ENCODE assay signal across 11 mouse cellular contexts in the genomic region with DNA sequence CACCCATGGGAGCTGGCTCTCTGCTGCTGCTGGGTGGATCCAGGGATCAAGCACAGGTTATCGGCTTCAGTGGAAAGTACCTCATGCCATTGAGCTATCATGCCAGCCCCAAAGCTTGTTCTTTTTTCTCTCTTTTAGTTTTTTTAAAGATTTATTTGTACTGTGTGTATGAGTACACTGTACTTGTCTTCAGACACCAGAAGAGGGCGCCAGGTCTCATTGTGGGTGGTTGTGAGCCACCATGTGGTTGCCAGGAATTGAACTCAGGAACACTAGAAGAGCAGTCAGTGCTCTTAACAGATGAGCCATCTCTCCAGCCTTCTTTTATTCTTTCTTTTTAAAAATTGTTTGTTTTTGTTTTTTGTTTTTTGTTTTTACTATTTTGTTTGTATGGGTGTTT.
DNase-seq lines count a peak whose midpoint lies in the region; ATAC-seq and TF ChIP-seq lines count a peak whose summit lies in the region.
"Had no signal": no experiment of that assay in that cellular context is flagged by ENCODE, and none has a peak within 500 bp of the region (broad histone marks: within the 10 kb centered on the region; RNA-seq: fewer than 3 reads in every experiment).

No protein-coding gene starts in this region.

- H3K27ac ChIP-seq in layer of hippocampus, adult 2 months = no peak overlapping the region
- H3K27ac ChIP-seq: embryonic facial prominence, embryonic 13.5 days; heart, embryonic 15.5 days; limb, embryonic 13.5 days had no signal

- TF ChIP-seq CTCF in layer of hippocampus, adult 2 months (conservative IDR thresholded peaks at IDR 0.05) = peak; percentile 67
- TF ChIP-seq CTCF in Patski (IDR thresholded peaks at IDR 0.05) = peak; percentile 46

- ATAC-seq in Patski = no peak

- POLR2A ChIA-PET in Patski (lab: Charles Lee) = interaction anchor here (0.8 kb wide), 1 partner anchor 22 kb away, joined by 3 read pairs; no protein-coding TSS in a partner anchor

- CTCF ChIA-PET in Patski (lab: Charles Lee) = interaction anchor here (0.7 to 3.9 kb wide), 5 partner anchors 10 to 99 kb away, joined by 3 to 20 read pairs (median 4); no protein-coding TSS in a partner anchor

- no peaks in the 10 kb centered on the region for H3K27me3 ChIP-seq in Patski
- H3K27me3 ChIP-seq: embryonic facial prominence, embryonic 13.5 days; heart, embryonic 15.5 days; limb, embryonic 13.5 days had no signal

- H3K4me3 ChIP-seq in layer of hippocampus, adult 2 months = no peak overlapping the region
- H3K4me3 ChIP-seq: embryonic facial prominence, embryonic 13.5 days; heart, embryonic 15.5 days; limb, embryonic 13.5 days had no signal

- peak; percentile 12 for DNase-seq in adrenal gland, postnatal 14 days
- no peak for DNase-seq in adrenal gland, adult 2 months
- no peak for DNase-seq in layer of hippocampus, adult 2 months (ENCODE audit: low spot score in 2 of 2)
- no peak for DNase-seq in layer of hippocampus, adult 8-10 months (ENCODE audit: low spot score in 2 of 2)
- no peak for DNase-seq in Patski (ENCODE audit: low read depth, low spot score)
- DNase-seq in lung, postnatal 36 days = peak; percentile 30
- DNase-seq in urinary bladder, postnatal 14 days (ENCODE audit: low spot score) = no peak
- DNase-seq in frontal cortex, postnatal 36 days (ENCODE audit: low spot score in 2 of 2) = no peak

- in situ Hi-C loops in Patski (cut with MboI; ENCODE audit: low pct_unique_long_range_greater_than_20kb) = no loop called here

Comparison
In these comparisons a context has a peak if more than half of its experiments do, and no peak if none do; other contexts are left out.
1. DNase-seq: peak in adrenal gland, postnatal 14 days (single experiment) and lung, postnatal 36 days (single experiment); none in adrenal gland, adult 2 months (single experiment), layer of hippocampus, adult 2 months (0 of 2), layer of hippocampus, adult 8-10 months (0 of 2), Patski (single experiment), urinary bladder, postnatal 14 days (single experiment) and frontal cortex, postnatal 36 days (0 of 2).